Mouse (Mus musculus) midbrain, embryonic 13.5 days (tissue): ENCODE results near the gene Lnx1. TPM values are rescaled to one million over a fixed set of nuclear protein-coding genes. Genes with fewer than 3 reads are reported as not detected.

Experiments
- ATAC-seq: fragments of 200-750 bp; cut with Nextera tagmentation; 2 replicates; pipeline ENCODE4 v1.8.0; 2017; ENCODE audit warnings: mild to moderate bottlenecking, moderate TSS enrichment, moderate library complexity
- H3K27ac ChIP-seq: fragments of 300-500 bp; sonication (generic); 2 replicates; pipeline ENCODE4 v1.5.1; 2015; ENCODE audit warnings: inconsistent platforms, mild to moderate bottlenecking, moderate library complexity
- H3K27me3 ChIP-seq: fragments of 300-500 bp; sonication (generic); 2 replicates; pipeline ENCODE4 v1.6.1; 2015; ENCODE audit warnings: mild to moderate bottlenecking, inconsistent platforms
- H3K36me3 ChIP-seq: fragments of 300-500 bp; sonication (generic); 2 replicates; pipeline ENCODE4 v1.6.1; 2015; ENCODE audit warnings: mild to moderate bottlenecking, inconsistent platforms
- H3K4me1 ChIP-seq: fragments of 300-500 bp; sonication (generic); replicated peaks from 2 replicates; pipeline ENCODE4 v1.6.1; 2015; ENCODE audit warnings: inconsistent platforms
- H3K4me2 ChIP-seq: fragments of 300-500 bp; sonication (generic); replicated peaks from 2 replicates; pipeline ENCODE4 v1.6.1; 2015; ENCODE audit warnings: moderate library complexity, mild to moderate bottlenecking, inconsistent platforms
- H3K4me3 ChIP-seq: fragments of 300-500 bp; sonication (generic); replicated peaks from 2 replicates; pipeline ENCODE4 v1.5.1; 2015; ENCODE audit warnings: mild to moderate bottlenecking, inconsistent platforms
- H3K9ac ChIP-seq: fragments of 300-500 bp; sonication (generic); replicated peaks from 2 replicates; pipeline ENCODE4 v1.6.1; 2015; ENCODE audit warnings: mild to moderate bottlenecking, inconsistent platforms
- H3K9me3 ChIP-seq: fragments of 300-500 bp; sonication (generic); 2 replicates; pipeline ENCODE4 v1.6.1; 2016; ENCODE audit warnings: mild to moderate bottlenecking, inconsistent platforms
- WGBS: fragments of 180-500 bp; shearing (Covaris S2); methylation state at CpG from one replicate; pipeline ENCODE4 v1.1.7; 2015; 5-methylcytosine and 5-hydroxymethylcytosine counted together
- polyA plus RNA-seq: library from polyadenylated mRNA; unstranded; fragments of >200 nt; fragmentation: Nextera tagmentation; extraction: Ambion mirVana; gene quantifications from 2 replicates; pipeline ENCODE4 v1.2.1, GENCODE M21; 2015

Lnx1 gene
- polyA plus RNA-seq, 1 experiment from 2014 or later, result 4.0 TPM

DNA sequence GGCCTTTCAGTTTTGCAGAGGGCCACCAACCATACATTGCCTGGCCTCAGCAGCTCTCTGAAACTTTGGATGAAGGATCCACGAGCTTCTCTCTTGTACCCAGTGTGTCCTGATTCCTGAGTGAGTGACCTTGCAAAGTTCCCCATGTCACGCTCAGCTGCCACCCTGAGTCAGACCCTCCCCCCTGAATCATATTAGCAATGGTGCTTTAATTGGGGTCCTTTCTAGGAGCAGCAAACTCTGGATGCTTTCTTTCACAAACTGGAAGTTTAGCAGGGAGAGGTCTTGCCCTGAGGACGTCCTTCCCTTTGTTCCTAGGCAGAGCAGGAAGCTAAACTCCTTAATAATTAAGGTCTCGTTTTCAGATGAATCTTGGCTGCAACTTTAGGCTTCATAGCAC, 22.8 kb upstream of the Lnx1 start:
- no peak overlapping the region for H3K27ac ChIP-seq
- peaks cover 3% of the 10 kb centered on the region; the same call in 1 of the 2 replicates for H3K27me3 ChIP-seq
- no peak overlapping the region for H3K4me3 ChIP-seq
- H3K4me2 ChIP-seq, result no peak overlapping the region
- H3K9me3 ChIP-seq, result peaks cover 5% of the 10 kb centered on the region; the same call in 1 of the 2 replicates
- no peak overlapping the region for H3K9ac ChIP-seq
- H3K4me1 ChIP-seq, result peaks cover 9% of the 10 kb centered on the region
- H3K36me3 ChIP-seq, result no peaks in the 10 kb centered on the region
- ATAC-seq, result no peak
- WGBS, result 51% methylated on average over 4 of the region's 4 CpGs

- H3K4me1 ChIP-seq, result peaks cover 7% of the 10 kb centered on the region; the same call in 1 of the 2 replicates
- H3K9ac ChIP-seq, result no peak overlapping the region
- H3K27ac ChIP-seq, result no peak overlapping the region
- ATAC-seq, result no peak
- H3K9me3 ChIP-seq, result peaks cover 5% of the 10 kb centered on the region; the same call in 1 of the 2 replicates
- no peaks in the 10 kb centered on the region for H3K36me3 ChIP-seq
- H3K4me3 ChIP-seq, result no peak overlapping the region
- H3K27me3 ChIP-seq, result no peaks in the 10 kb centered on the region
- WGBS, result 72% methylated on average over 3 of the region's 3 CpGs
- no peak overlapping the region for H3K4me2 ChIP-seq
Measured at GRCm38 (mm10) chr5:74721816-74722215, 19.1 kb upstream of the Lnx1 start.

GRCm38 (mm10) chr5:74720661-74721060, 17.9 kb upstream of the Lnx1 start:
- Histone ChIP-seq H3K36me3 (no peaks in the 10 kb centered on the region), H3K4me2 (no peak overlapping the region), H3K27ac (no peak overlapping the region), H3K9me3 (peaks cover 5% of the 10 kb centered on the region; the same call in 1 of the 2 replicates), H3K4me1 (peaks cover 11% of the 10 kb centered on the region; the same call in 1 of the 2 replicates), H3K9ac (no peak overlapping the region), H3K27me3 (no peaks in the 10 kb centered on the region), H3K4me3 (no peak overlapping the region)
- peak; percentile 58; the same call in 1 of the 2 replicates for ATAC-seq
- 69% methylated on average over 9 of the region's 9 CpGs for WGBS

DNA sequence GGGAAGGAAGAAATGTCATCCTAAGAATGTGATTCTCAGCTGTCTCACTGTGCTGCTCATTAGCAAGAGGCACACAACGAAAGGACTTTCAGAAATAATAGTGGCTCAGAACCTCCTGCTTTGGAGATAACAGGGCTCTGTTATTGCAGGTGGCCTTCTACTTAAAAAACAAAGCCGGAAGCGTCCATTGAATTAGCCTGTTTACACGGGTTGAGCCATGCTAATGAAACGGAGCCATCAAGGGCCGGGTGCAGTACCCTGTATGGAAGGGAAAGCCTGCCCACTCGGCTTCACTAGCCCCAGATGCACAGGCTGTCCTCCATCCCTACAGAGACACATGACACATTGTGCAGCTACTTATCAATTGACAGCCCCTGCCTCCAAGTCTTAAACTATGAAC, 13.5 kb upstream of the Lnx1 start:
- Histone ChIP-seq H3K9ac (no peak overlapping the region), H3K9me3 (no peaks in the 10 kb centered on the region), H3K4me2 (no peak overlapping the region), H3K27me3 (no peaks in the 10 kb centered on the region), H3K4me3 (no peak overlapping the region), H3K27ac (no peak overlapping the region), H3K4me1 (peaks cover 4% of the 10 kb centered on the region; the same call in 1 of the 2 replicates), H3K36me3 (no peaks in the 10 kb centered on the region)
- 19% methylated on average over 7 of the region's 7 CpGs for WGBS
- no peak for ATAC-seq

- no peak overlapping the region for H3K27ac ChIP-seq
- 80% methylated on average over 4 of the region's 4 CpGs for WGBS
- no peaks in the 10 kb centered on the region for H3K27me3 ChIP-seq
- H3K36me3 ChIP-seq, result no peaks in the 10 kb centered on the region
- no peaks in the 10 kb centered on the region for H3K9me3 ChIP-seq
- no peak overlapping the region for H3K9ac ChIP-seq
- no peak overlapping the region for H3K4me2 ChIP-seq
- ATAC-seq, result no peak
- peaks cover 4% of the 10 kb centered on the region; the same call in 1 of the 2 replicates for H3K4me1 ChIP-seq
- no peak overlapping the region for H3K4me3 ChIP-seq
Measured at GRCm38 (mm10) chr5:74712811-74713210, 10.1 kb upstream of the Lnx1 start.

DNA sequence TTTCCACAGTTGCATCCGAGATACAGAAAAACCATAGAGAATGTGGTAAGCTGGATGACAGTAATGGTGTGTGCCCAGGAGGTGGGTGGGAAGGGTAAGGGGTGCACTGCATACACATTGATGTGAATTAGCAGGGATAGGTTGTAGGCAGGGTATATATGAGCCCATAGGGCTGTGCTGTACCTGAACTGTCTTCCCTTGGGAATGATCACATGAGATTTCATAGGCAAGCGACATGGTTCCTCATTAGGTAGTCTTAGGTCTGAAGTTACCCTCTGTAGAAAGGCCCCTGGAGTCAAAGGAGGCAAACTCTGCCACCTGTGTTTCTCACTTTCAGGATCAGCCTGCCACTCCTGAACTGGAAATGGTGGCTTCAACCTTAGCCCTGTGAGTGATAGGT, 9.3 kb upstream of the Lnx1 start:
- H3K4me3 ChIP-seq, result no peak overlapping the region
- H3K36me3 ChIP-seq, result no peaks in the 10 kb centered on the region
- no peaks in the 10 kb centered on the region for H3K9me3 ChIP-seq
- no peak overlapping the region for H3K27ac ChIP-seq
- 79% methylated on average over 2 of the region's 2 CpGs for WGBS
- ATAC-seq, result no peak
- H3K4me2 ChIP-seq, result no peak overlapping the region
- peaks cover 4% of the 10 kb centered on the region; the same call in 1 of the 2 replicates for H3K4me1 ChIP-seq
- 0 out of 2 replicates have a peak, but pooled peaks cover 2% of the 10 kb centered on the region for H3K27me3 ChIP-seq
- H3K9ac ChIP-seq, result no peak overlapping the region

DNA sequence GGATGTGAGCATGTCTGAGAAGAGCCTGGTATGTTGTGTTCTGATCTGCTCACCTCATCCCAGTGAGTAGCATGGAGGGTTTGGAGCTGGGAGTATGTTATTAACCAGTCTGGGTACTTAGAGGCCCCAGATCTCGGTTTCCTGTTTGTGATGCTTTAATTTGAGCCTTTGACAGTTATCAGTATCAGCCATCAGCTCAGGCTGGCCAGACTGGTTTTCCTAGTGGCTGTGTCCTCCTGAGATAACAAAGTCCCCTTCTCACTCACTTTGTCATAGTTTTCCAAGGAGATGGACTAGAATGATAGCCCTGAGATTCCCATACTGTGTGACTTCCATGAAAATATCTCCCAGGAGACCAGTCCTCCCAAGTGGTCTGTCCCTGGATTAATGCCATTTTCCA, 8.3 kb upstream of the Lnx1 start:
- Histone ChIP-seq H3K4me3 (no peak overlapping the region), H3K36me3 (no peaks in the 10 kb centered on the region), H3K27ac (no peak overlapping the region), H3K4me1 (peaks cover 4% of the 10 kb centered on the region; the same call in 1 of the 2 replicates), H3K9me3 (no peaks in the 10 kb centered on the region), H3K27me3 (0 out of 2 replicates have a peak, but pooled peaks cover 5% of the 10 kb centered on the region), H3K4me2 (no peak overlapping the region), H3K9ac (no peak overlapping the region)
- ATAC-seq, result no peak
- WGBS, result 73% methylated on average over 1 of the region's 1 CpGs

GRCm38 (mm10) chr5:74710181-74710580, 7.5 kb upstream of the Lnx1 start:
- no peak overlapping the region for H3K4me2 ChIP-seq
- 0 out of 2 replicates have a peak, but pooled peaks cover 5% of the 10 kb centered on the region for H3K27me3 ChIP-seq
- no peak for ATAC-seq
- H3K4me3 ChIP-seq, result no peak overlapping the region
- H3K4me1 ChIP-seq, result peaks cover 4% of the 10 kb centered on the region; the same call in 1 of the 2 replicates
- no peaks in the 10 kb centered on the region for H3K36me3 ChIP-seq
- no peak overlapping the region for H3K27ac ChIP-seq
- H3K9me3 ChIP-seq, result no peaks in the 10 kb centered on the region
- H3K9ac ChIP-seq, result no peak overlapping the region
- WGBS, result 92% methylated on average over 4 of the region's 4 CpGs

GRCm38 (mm10) chr5:74704460-74704790, 1.7 kb upstream of the Lnx1 start:
- under 1% methylated on average over 8 of the region's 8 CpGs for WGBS
- no peak overlapping the region for H3K27ac ChIP-seq
- H3K4me3 ChIP-seq, result peak overlapping the region; percentile 41
- peaks cover 19% of the 10 kb centered on the region for H3K4me1 ChIP-seq
- H3K4me2 ChIP-seq, result peak overlapping the region; percentile 54
- peak; percentile 96 for ATAC-seq
- H3K9me3 ChIP-seq, result no peaks in the 10 kb centered on the region
- H3K27me3 ChIP-seq, result peaks cover 13% of the 10 kb centered on the region; the same call in 1 of the 2 replicates
- H3K9ac ChIP-seq, result no peak overlapping the region
- no peaks in the 10 kb centered on the region for H3K36me3 ChIP-seq

DNA sequence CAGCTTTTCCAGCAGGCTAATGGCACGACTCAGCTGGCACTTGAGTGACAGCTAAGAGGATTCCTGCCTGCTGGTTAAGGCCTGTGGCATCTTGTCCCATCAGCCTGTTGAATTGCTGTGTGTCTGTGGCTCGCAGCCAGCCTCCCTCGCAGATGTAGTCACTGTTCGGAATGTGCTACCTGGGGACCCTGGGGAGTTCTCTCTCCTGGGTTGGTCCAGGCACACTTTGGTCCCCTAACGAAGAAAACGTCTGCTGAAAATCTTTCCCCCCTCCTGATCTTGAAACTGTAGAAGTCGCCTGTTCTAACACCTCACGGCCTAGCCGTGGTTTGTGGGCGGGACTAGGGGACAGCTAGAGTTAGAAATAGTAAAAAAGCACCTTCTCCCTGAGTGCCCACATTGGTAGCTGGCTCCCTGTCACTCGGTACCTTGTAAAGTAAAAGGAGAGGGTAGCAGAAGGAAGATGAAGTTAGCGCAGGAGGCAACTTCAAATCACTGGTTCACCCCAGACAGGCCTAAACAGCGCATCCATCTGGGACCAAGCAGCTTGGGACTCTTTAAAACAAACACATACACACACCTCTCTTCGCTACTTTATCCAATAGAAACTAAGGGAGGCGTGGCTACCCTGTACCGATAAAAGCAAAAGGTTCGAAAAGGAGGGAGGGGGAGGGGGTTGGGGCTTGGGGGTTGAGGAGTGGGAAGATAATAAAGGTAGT, 1.2 kb upstream of the Lnx1 start:
- Histone ChIP-seq H3K27me3 (peaks cover 13% of the 10 kb centered on the region; the same call in 1 of the 2 replicates), H3K9me3 (no peaks in the 10 kb centered on the region), H3K9ac (no peak overlapping the region), H3K4me1 (peaks cover 19% of the 10 kb centered on the region), H3K4me2 (peak overlapping the region; percentile 54), H3K36me3 (no peaks in the 10 kb centered on the region), H3K27ac (no peak overlapping the region), H3K4me3 (peak overlapping the region; percentile 41)
- WGBS, result 14% methylated on average over 17 of the region's 17 CpGs
- ATAC-seq, result peak; percentile 86

GRCm38 (mm10) chr5:74700918-74701317, 1.8 kb downstream of the Lnx1 start:
- Histone ChIP-seq H3K4me3 (no peak overlapping the region), H3K27ac (no peak overlapping the region), H3K27me3 (peaks cover 8% of the 10 kb centered on the region; the same call in 1 of the 2 replicates), H3K9me3 (no peaks in the 10 kb centered on the region), H3K4me1 (peaks cover 15% of the 10 kb centered on the region), H3K9ac (no peak overlapping the region), H3K36me3 (no peaks in the 10 kb centered on the region), H3K4me2 (no peak overlapping the region)
- ATAC-seq, result no peak
- WGBS, result 87% methylated on average over 2 of the region's 2 CpGs

- Histone ChIP-seq H3K4me2 (no peak overlapping the region), H3K9me3 (no peaks in the 10 kb centered on the region), H3K4me1 (peaks cover 10% of the 10 kb centered on the region), H3K9ac (no peak overlapping the region), H3K27ac (no peak overlapping the region), H3K4me3 (no peak overlapping the region), H3K27me3 (peaks cover 8% of the 10 kb centered on the region; the same call in 1 of the 2 replicates), H3K36me3 (no peaks in the 10 kb centered on the region)
- ATAC-seq, result no peak
- WGBS, result 93% methylated on average over 1 of the region's 1 CpGs
Measured at GRCm38 (mm10) chr5:74699673-74700072, 3.0 kb downstream of the Lnx1 start.
